Mouse (Mus musculus) kidney, adult 2 months (tissue): ENCODE data around the gene Ap3b2. TPM values are rescaled to one million over a fixed set of nuclear protein-coding genes. Genes with fewer than 3 reads are reported as not detected.

ENCODE experiments used
- DNase-seq: peaks from one replicate; pipeline ENCODE4 v3.0.0; 2021
- H3K27ac ChIP-seq: fragments of 200-500 bp; 2 replicates; pipeline ENCODE4 v1.5.1; 2012; ENCODE audit warnings: low read depth, low read length, control low read depth, inconsistent platforms; ENCODE audit not compliant: insufficient read depth
- H3K27me3 ChIP-seq: fragments of 200-500 bp; replicated peaks from 2 replicates; pipeline ENCODE4 v1.6.1; 2012; ENCODE audit warnings: mild to moderate bottlenecking, moderate library complexity, low read length, inconsistent platforms; ENCODE audit not compliant: control insufficient read depth, insufficient read depth
- H3K36me3 ChIP-seq: fragments of 200-500 bp; 2 replicates; pipeline ENCODE4 v1.6.1; 2012; ENCODE audit warnings: mild to moderate bottlenecking, moderate library complexity, low read length, inconsistent platforms; ENCODE audit not compliant: control insufficient read depth, insufficient read depth
- H3K4me1 ChIP-seq: fragments of 200-500 bp; 2 replicates; pipeline ENCODE4 v1.6.1; 2011; ENCODE audit warnings: low read length; ENCODE audit not compliant: control insufficient read depth, insufficient read depth
- H3K4me3 ChIP-seq: fragments of 200-500 bp; 2 replicates; pipeline ENCODE4 v1.5.1; 2011; ENCODE audit warnings: mild to moderate bottlenecking, low read depth, low read length, control low read depth; ENCODE audit not compliant: insufficient read depth
- CTCF ChIP-seq: fragments of 200-500 bp; conservative IDR thresholded peaks from 2 replicates; pipeline ENCODE4 v1.5.1; 2011; ENCODE audit warnings: low read depth, mild to moderate bottlenecking, control low read depth, low read length, moderate library complexity, mixed read lengths; ENCODE audit not compliant: insufficient read depth, insufficient read length
- POLR2A ChIP-seq: fragments of 200-500 bp; IDR thresholded peaks from one replicate; pipeline ENCODE4 v1.6.1; 2011; ENCODE audit warnings: low read depth, low read length, control low read depth
- WGBS: fragments of 180-500 bp; shearing (Covaris S2); methylation state at CpG from one replicate; pipeline ENCODE4 v1.1.7; 2018; 5-methylcytosine and 5-hydroxymethylcytosine counted together
- polyA plus RNA-seq: library from polyadenylated mRNA; depleted of rRNA; stranded (reverse); fragments of >200 nt; gene quantifications from 2 replicates; pipeline ENCODE4 v1.2.3, GENCODE M21; 2012

Ap3b2 gene
- polyA plus RNA-seq, 1 experiment: 0.44 TPM

- no peak for DNase-seq
- TF ChIP-seq POLR2A: no peak
- TF ChIP-seq CTCF: no peak
- Histone ChIP-seq H3K4me3 (no peak overlapping the region), H3K36me3 (peaks cover 2% of the 10 kb centered on the region), H3K27ac (no peak overlapping the region), H3K27me3 (no peaks in the 10 kb centered on the region), H3K4me1 (no peaks in the 10 kb centered on the region)
- 74% methylated on average over 1 of the region's 1 CpGs for WGBS
These were observed 37.7 kb upstream of the Ap3b2 start for GRCm38 (mm10) chr7:81531462-81531861.

- DNase-seq: no peak
- TF ChIP-seq POLR2A: no peak
- no peak for TF ChIP-seq CTCF
- Histone ChIP-seq H3K36me3 (peaks cover 2% of the 10 kb centered on the region), H3K27ac (no peak overlapping the region), H3K4me1 (peaks cover 8% of the 10 kb centered on the region; the same call in 1 of the 2 replicates), H3K27me3 (no peaks in the 10 kb centered on the region), H3K4me3 (no peak overlapping the region)
- WGBS: 70% methylated on average over 8 of the region's 8 CpGs
These were observed 35.2 kb upstream of the Ap3b2 start for GRCm38 (mm10) chr7:81528918-81529317.

GRCm38 (mm10) chr7:81523663-81524017 is 29.9 kb upstream of the Ap3b2 start:
- Histone ChIP-seq H3K4me1 (peaks cover 13% of the 10 kb centered on the region), H3K36me3 (no peaks in the 10 kb centered on the region), H3K27ac (peak overlapping the region; percentile 59; the same call in 1 of the 2 replicates), H3K27me3 (no peaks in the 10 kb centered on the region), H3K4me3 (peak overlapping the region; percentile 98)
- 3% methylated on average over 13 of the region's 13 CpGs for WGBS
- TF ChIP-seq CTCF: no peak
- TF ChIP-seq POLR2A: no peak
- no peak for DNase-seq

GRCm38 (mm10) chr7:81523008-81523662 is 29.4 kb upstream of the Ap3b2 start:
- H3K27me3 ChIP-seq: no peaks in the 10 kb centered on the region
- peak; percentile 93 for DNase-seq
- WGBS: under 1% methylated on average over 31 of the region's 31 CpGs
- peak overlapping the region; percentile 98 for H3K4me3 ChIP-seq
- TF ChIP-seq CTCF: no peak
- TF ChIP-seq POLR2A: peak; percentile 78
- H3K27ac ChIP-seq: peak overlapping the region; percentile 81
- no peaks in the 10 kb centered on the region for H3K36me3 ChIP-seq
- peaks cover 13% of the 10 kb centered on the region for H3K4me1 ChIP-seq

- DNase-seq: peak; percentile 72
- WGBS: 43% methylated on average over 6 of the region's 6 CpGs
- no peak overlapping the region for H3K27ac ChIP-seq
These were observed 22.7 kb upstream of the Ap3b2 start for GRCm38 (mm10) chr7:81516154-81517030.

GRCm38 (mm10) chr7:81514906-81515590 is 21.3 kb upstream of the Ap3b2 start:
- Histone ChIP-seq H3K36me3 (no peaks in the 10 kb centered on the region), H3K27ac (no peak overlapping the region), H3K4me1 (no peaks in the 10 kb centered on the region; the same call in 1 of the 2 replicates), H3K4me3 (no peak overlapping the region), H3K27me3 (no peaks in the 10 kb centered on the region)
- DNase-seq: peak; percentile 50
- WGBS: 29% methylated on average over 13 of the region's 13 CpGs
- TF ChIP-seq POLR2A: no peak
- TF ChIP-seq CTCF: no peak

More at GRCm38 (mm10) chr7:81516154-81517030, 22.7 kb upstream of the Ap3b2 start:
- H3K4me3 ChIP-seq: no peak overlapping the region
- no peaks in the 10 kb centered on the region for H3K36me3 ChIP-seq
- TF ChIP-seq POLR2A (no peak), CTCF (no peak; the same call in 1 of the 2 replicates)
- H3K4me1 ChIP-seq: no peaks in the 10 kb centered on the region; the same call in 1 of the 2 replicates
- no peaks in the 10 kb centered on the region for H3K27me3 ChIP-seq
